Mouse (Mus musculus) monocyte, adult 5-6 weeks (primary cell): ENCODE measurements around the gene Armc6. TPM values are rescaled to one million over a fixed set of nuclear protein-coding genes. Genes with fewer than 3 reads are reported as not detected.

Experiments
- ATAC-seq: fragments of 153-309, 156-312 bp; replicated peaks from 2 replicates; pipeline ENCODE4 v1.8.0; 2017; ENCODE audit warnings: mild to moderate bottlenecking; ENCODE audit not compliant: low TSS enrichment, insufficient number of reproducible peaks, severe bottlenecking, poor library complexity, low FRiP score
- total RNA-seq: library from RNA; stranded (forward); fragments of 200-1000, 200-491, 200-594 nt; gene quantifications from 3 replicates; pipeline ENCODE4 v1.2.3, GENCODE M21; 2017

Armc6 gene
- total RNA-seq: 1.7 to 8.4 TPM (median 2.9 TPM) in 3 replicates

- peak; percentile 90 for ATAC-seq
These were observed at the start of gene Armc6, which contains the start of gene Sugp2 for GRCm38 (mm10) chr8:70234080-70234780. TSS of gene Armc6 (minus strand) at chr8:70234466. TSS of gene Sugp2 (plus strand) at chr8:70234226.

- no peak for ATAC-seq
These were observed 49.1 kb upstream of the Armc6 start for GRCm38 (mm10) chr8:70283136-70284077.

- ATAC-seq: peak; percentile 91
These were observed 48.4 kb upstream of the Armc6 start, which contains the start of gene Homer3 for GRCm38 (mm10) chr8:70282603-70283135. TSS of gene Homer3 (plus strand) at chr8:70282827.

- no peak for ATAC-seq
These were observed 46.7 kb upstream of the Armc6 start for GRCm38 (mm10) chr8:70281001-70281400.

GRCm38 (mm10) chr8:70279266-70279665 is 45.0 kb upstream of the Armc6 start:
- ATAC-seq: no peak

- no peak for ATAC-seq
These were observed 43.9 kb upstream of the Armc6 start for GRCm38 (mm10) chr8:70278175-70278574.

- ATAC-seq: no peak
These were observed 42.2 kb upstream of the Armc6 start for GRCm38 (mm10) chr8:70276476-70276875.

GRCm38 (mm10) chr8:70274350-70274749 is 40.1 kb upstream of the Armc6 start:
- ATAC-seq: no peak

- ATAC-seq: peak; percentile 62
These were observed 38.7 kb upstream of the Armc6 start for GRCm38 (mm10) chr8:70272949-70273348.

GRCm38 (mm10) chr8:70268799-70269565 is 34.7 kb upstream of the Armc6 start:
- no peak for ATAC-seq

GRCm38 (mm10) chr8:70268311-70268710 is 34.0 kb upstream of the Armc6 start:
- ATAC-seq: no peak

- ATAC-seq: no peak
These were observed 33.4 kb upstream of the Armc6 start for GRCm38 (mm10) chr8:70267674-70268073.

- no peak for ATAC-seq
These were observed 24.8 kb upstream of the Armc6 start for GRCm38 (mm10) chr8:70259043-70259442.

- ATAC-seq: no peak
These were observed 24.3 kb upstream of the Armc6 start for GRCm38 (mm10) chr8:70258600-70258999.

GRCm38 (mm10) chr8:70257456-70257855 is 23.2 kb upstream of the Armc6 start:
- ATAC-seq: no peak

GRCm38 (mm10) chr8:70254628-70255027 is 20.4 kb upstream of the Armc6 start:
- ATAC-seq: no peak

GRCm38 (mm10) chr8:70247841-70248240 is 13.6 kb upstream of the Armc6 start:
- ATAC-seq: no peak

GRCm38 (mm10) chr8:70246622-70247021 is 12.4 kb upstream of the Armc6 start:
- ATAC-seq: no peak

GRCm38 (mm10) chr8:70240642-70241041 is 6.4 kb upstream of the Armc6 start:
- no peak for ATAC-seq
